Mouse (Mus musculus) spleen, embryonic (tissue): ENCODE results near the gene Phf19.

Experiments used
- CTCF ChIA-PET: fragments of 350-600 bp; sonication (Branson Sonifier 250); formaldehyde crosslinking; loops from one replicate; lab custom pipeline; 2022; lab: Charles Lee

Gene Phf19

GRCm38 (mm10) chr2:34901726-34902125 lies 12.1 kb downstream of the Phf19 start:
- CTCF ChIA-PET, result interaction anchor here (0.5 to 0.8 kb wide), 2 partner anchors 16 to 59 kb away, joined by 3 to 9 read pairs; no protein-coding TSS in a partner anchor

- CTCF ChIA-PET, result no interaction called here
Observed at GRCm38 (mm10) chr2:34900412-34900811, 13.4 kb downstream of the Phf19 start.

GRCm38 (mm10) chr2:34899682-34900081 lies 14.1 kb downstream of the Phf19 start:
- CTCF ChIA-PET, result no interaction called here

- CTCF ChIA-PET, result no interaction called here
Observed at GRCm38 (mm10) chr2:34897820-34898219, 16.0 kb downstream of the Phf19 start.

GRCm38 (mm10) chr2:34896821-34897460 lies 16.9 kb downstream of the Phf19 start:
- CTCF ChIA-PET, result no interaction called here

GRCm38 (mm10) chr2:34895503-34896113 lies 18.2 kb downstream of the Phf19 start:
- CTCF ChIA-PET, result no interaction called here

GRCm38 (mm10) chr2:34893950-34894349 lies 19.9 kb downstream of the Phf19 start:
- CTCF ChIA-PET, result no interaction called here

GRCm38 (mm10) chr2:34884186-34884585 lies 29.6 kb downstream of the Phf19 start:
- CTCF ChIA-PET, result no interaction called here

GRCm38 (mm10) chr2:34883190-34883589 lies 30.6 kb downstream of the Phf19 start:
- CTCF ChIA-PET, result no interaction called here

GRCm38 (mm10) chr2:34882757-34883156 lies 31.1 kb downstream of the Phf19 start:
- CTCF ChIA-PET, result no interaction called here

- CTCF ChIA-PET, result interaction anchor here (0.5 kb wide), 1 partner anchor 32 kb away, joined by 7 read pairs; no protein-coding TSS in a partner anchor
Observed at GRCm38 (mm10) chr2:34880054-34880453, 33.8 kb downstream of the Phf19 start.

GRCm38 (mm10) chr2:34874816-34875345 lies 38.9 kb downstream of the Phf19 start, which contains the start of gene Psmd5:
Gene Psmd5, minus strand, starts transcription at chr2:34874968.
- CTCF ChIA-PET, result interaction anchor here (1.1 kb wide), 1 partner anchor 14 kb away, joined by 4 read pairs; no protein-coding TSS in a partner anchor

GRCm38 (mm10) chr2:34874271-34874670 lies 39.6 kb downstream of the Phf19 start, which contains the start of gene Cutal:
Gene Cutal, plus strand, starts transcription at chr2:34874396.
- CTCF ChIA-PET, result no interaction called here

GRCm38 (mm10) chr2:34870520-34871474 lies 43.0 kb downstream of the Phf19 start:
- CTCF ChIA-PET, result interaction anchor here (0.6 to 0.7 kb wide), 2 partner anchors 32 to 97 kb away, joined by 3 read pairs; no protein-coding TSS in a partner anchor

- CTCF ChIA-PET, result interaction anchor here (1.1 kb wide), 1 partner anchor 110 kb away, joined by 4 read pairs; no protein-coding TSS in a partner anchor
Observed at GRCm38 (mm10) chr2:34869680-34870079, 44.1 kb downstream of the Phf19 start.

- CTCF ChIA-PET, result no interaction called here
Observed at GRCm38 (mm10) chr2:34857728-34858127, 56.1 kb downstream of the Phf19 start.

- CTCF ChIA-PET, result no interaction called here
Observed at GRCm38 (mm10) chr2:34855265-34855664, 58.6 kb downstream of the Phf19 start.

GRCm38 (mm10) chr2:34847702-34848101 lies 66.1 kb downstream of the Phf19 start:
- CTCF ChIA-PET, result interaction anchor here (0.7 kb wide), 1 partner anchor 32 kb away, joined by 7 read pairs; no protein-coding TSS in a partner anchor
